Mouse (Mus musculus) brain, embryonic 14.5 days (tissue): ENCODE results near the gene Zfp507. TPM values are rescaled to one million over a fixed set of nuclear protein-coding genes. Genes with fewer than 3 reads are reported as not detected.

Source experiments
- DNase-seq: peaks from one replicate; pipeline ENCODE4 v3.0.0-alpha.2; 2011; ENCODE audit warnings: low read depth
- CTCF ChIP-seq: fragments of 200-500 bp; IDR thresholded peaks from 2 replicates; pipeline ENCODE4 v1.5.1; 2012; ENCODE audit warnings: inconsistent platforms, mild to moderate bottlenecking, moderate library complexity, borderline replicate concordance; ENCODE audit not compliant: insufficient read depth, insufficient read length; ENCODE audit errors: extremely low read depth
- POLR2A ChIP-seq: fragments of 200-500 bp; IDR thresholded peaks from 2 replicates; pipeline ENCODE4 v1.6.1; 2012; ENCODE audit warnings: mild to moderate bottlenecking, inconsistent platforms, borderline replicate concordance; ENCODE audit not compliant: poor library complexity, insufficient read depth, insufficient read length, severe bottlenecking; ENCODE audit errors: extremely low read depth
- polyA plus RNA-seq: library from polyadenylated mRNA; depleted of rRNA; stranded (reverse); fragments of >200 nt; gene quantifications from 2 replicates; pipeline ENCODE4 v1.2.3, GENCODE M21; 2012; rRNA removed

Zfp507 gene
- polyA plus RNA-seq, 1 experiment, result 20.9 TPM

DNA sequence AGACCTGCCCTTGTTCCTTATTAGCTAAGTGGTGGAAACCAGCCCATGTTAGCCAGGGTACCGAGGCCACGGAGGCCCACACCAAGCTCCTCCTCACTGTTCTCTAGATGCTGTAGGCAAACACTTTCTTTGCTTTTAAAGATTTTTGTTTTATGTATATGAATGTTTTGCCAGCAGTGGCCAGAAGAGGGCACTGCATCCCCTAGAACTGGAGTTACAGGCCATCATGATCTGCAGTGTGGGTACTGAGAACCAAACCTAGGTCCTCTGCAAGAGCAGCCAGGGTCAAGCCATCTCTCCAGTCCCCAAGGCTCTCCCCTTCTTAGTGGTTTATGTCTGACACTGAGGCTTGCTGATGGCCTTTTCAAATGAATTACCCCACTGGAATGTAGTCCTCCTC lies 79.8 kb downstream of the Zfp507 start:
- DNase-seq, result no peak
- TF ChIP-seq POLR2A (no peak), CTCF (peak; percentile 10; the same call in 1 of the 2 replicates)

Other genes with a start within 250 kb of the Zfp507 start
- gene Nudt19, start 246.7 kb downstream of the Zfp507 start, polyA plus RNA-seq, result 40.5 and 46.1 TPM in 2 replicates
- gene Rgs9bp, start 217.4 kb downstream of the Zfp507 start, polyA plus RNA-seq, result 0.21 and 0.26 TPM in 2 replicates
- gene Ankrd27, start 216.8 kb downstream of the Zfp507 start, polyA plus RNA-seq, result 23.6 and 24.4 TPM in 2 replicates
- gene Pdcd5, start 155.5 kb downstream of the Zfp507 start, polyA plus RNA-seq, result 138 and 144 TPM in 2 replicates
- 19.8 and 25.2 TPM in 2 replicates for gene Dpy19l3, start 48.5 kb downstream of the Zfp507 start, polyA plus RNA-seq